Comparison of ENCODE assay signal across 22 mouse cellular contexts in the genomic region with DNA sequence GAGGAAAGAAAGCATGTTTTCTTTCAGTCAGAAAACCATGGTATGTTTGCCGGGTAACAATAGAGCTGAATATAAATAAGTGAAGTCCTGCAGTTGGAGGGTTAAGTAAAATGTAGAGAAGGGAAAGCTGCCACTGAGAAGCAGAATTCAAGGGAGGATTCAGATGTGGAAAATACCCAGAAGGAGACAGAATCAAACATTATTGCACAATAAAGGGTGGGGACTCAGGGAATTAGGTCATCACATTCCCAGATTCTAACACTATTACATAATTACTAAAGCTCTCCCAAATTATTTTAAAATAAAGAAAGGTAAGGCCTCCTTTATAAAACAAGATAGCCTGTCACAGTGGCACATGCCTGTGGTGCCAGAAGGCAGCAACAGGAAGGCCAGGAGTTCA.
DNase-seq lines count a peak whose midpoint lies in the region; ATAC-seq and TF ChIP-seq lines count a peak whose summit lies in the region.
"Had no signal": no experiment of that assay in that cellular context is flagged by ENCODE, and none has a peak within 500 bp of the region (broad histone marks: within the 10 kb centered on the region; RNA-seq: fewer than 3 reads in every experiment).

No protein-coding gene starts in this region.

- peak overlapping the region; percentile 44; the same call in 1 of the 2 replicates for H3K27ac ChIP-seq in gastrocnemius, adult 2 months
- peak overlapping the region; percentile 57 for H3K27ac ChIP-seq in liver, embryonic 15.5 days (replicated peaks)
- H3K27ac ChIP-seq in liver, embryonic 12.5 days, result no peak overlapping the region
- peak overlapping the region; percentile 64 for H3K27ac ChIP-seq in liver, embryonic 16.5 days (ENCODE audit: low read length)
- H3K27ac ChIP-seq: embryonic facial prominence, embryonic 15.5 days; forebrain, embryonic 10.5 days; heart, embryonic 15.5 days; hindbrain, embryonic 14.5 days; intestine, embryonic 15.5 days; kidney, embryonic 15.5 days; liver, embryonic 14.5 days; midbrain, embryonic 10.5 days; neural tube, embryonic 12.5 days had no signal

- no peaks in the 10 kb centered on the region for H3K9me3 ChIP-seq in liver, embryonic 15.5 days (replicated peaks)
- H3K9me3 ChIP-seq in liver, embryonic 12.5 days (replicated peaks), result no peaks in the 10 kb centered on the region
- no peaks in the 10 kb centered on the region for H3K9me3 ChIP-seq in liver, embryonic 16.5 days (replicated peaks; ENCODE audit: control insufficient read depth, low read length)
- H3K9me3 ChIP-seq: embryonic facial prominence, embryonic 15.5 days; forebrain, embryonic 10.5 days; heart, embryonic 15.5 days; intestine, embryonic 15.5 days; kidney, embryonic 15.5 days; midbrain, embryonic 10.5 days; neural tube, embryonic 12.5 days had no signal

- H3K4me1 ChIP-seq in liver, embryonic 15.5 days (replicated peaks), result no peaks in the 10 kb centered on the region; the same call in 1 of the 2 replicates
- H3K4me1 ChIP-seq in liver, embryonic 12.5 days, result no peaks in the 10 kb centered on the region
- no peaks in the 10 kb centered on the region for H3K4me1 ChIP-seq in liver, embryonic 16.5 days (ENCODE audit: control insufficient read depth, low read depth, low read length)
- H3K4me1 ChIP-seq: forebrain, embryonic 10.5 days; kidney, embryonic 15.5 days; midbrain, embryonic 10.5 days; neural tube, embryonic 12.5 days had no signal

- 63% methylated on average over 1 of the region's 1 CpGs for WGBS in liver, embryonic 15.5 days (ENCODE audit: insufficient replicate concordance)
- WGBS in liver, embryonic 12.5 days (ENCODE audit: insufficient replicate concordance), result 79% methylated on average over 1 of the region's 1 CpGs
- 78% methylated on average over 1 of the region's 1 CpGs for WGBS in liver, embryonic 16.5 days (ENCODE audit: insufficient replicate concordance)

- no peaks in the 10 kb centered on the region for H3K27me3 ChIP-seq in liver, embryonic 15.5 days
- H3K27me3 ChIP-seq in liver, embryonic 12.5 days (replicated peaks), result no peaks in the 10 kb centered on the region
- H3K27me3 ChIP-seq in liver, embryonic 16.5 days (ENCODE audit: control insufficient read depth, insufficient read depth, low read depth, low read length), result no peaks in the 10 kb centered on the region
- H3K27me3 ChIP-seq: embryonic facial prominence, embryonic 15.5 days; heart, embryonic 15.5 days; intestine, embryonic 15.5 days; kidney, embryonic 15.5 days; neural tube, embryonic 12.5 days had no signal

- no peak for DNase-seq in gastrocnemius, adult 2 months
- DNase-seq in gastrocnemius, postnatal 25 days, result no peak
- peak; percentile 41 for DNase-seq in 3T3-L1 (ENCODE audit: low read depth, low spot score)
- DNase-seq in ovary, postnatal 14 days (ENCODE audit: low spot score), result no peak
- no peak for DNase-seq in kidney, postnatal 14 days
- DNase-seq: cerebellum, adult 9-11 months; gastrocnemius, postnatal 14 days; layer of hippocampus, postnatal 36 days; right cerebral cortex, postnatal 14 days; thymus, postnatal 4 days had no signal

- H3K4me2 ChIP-seq in liver, embryonic 15.5 days, result no peak overlapping the region
- H3K4me2 ChIP-seq in liver, embryonic 12.5 days, result no peak overlapping the region
- no peak overlapping the region for H3K4me2 ChIP-seq in liver, embryonic 16.5 days (ENCODE audit: low read depth, low read length)
- H3K4me2 ChIP-seq: embryonic facial prominence, embryonic 15.5 days; heart, embryonic 15.5 days; hindbrain, embryonic 14.5 days; intestine, embryonic 15.5 days; kidney, embryonic 15.5 days; neural tube, embryonic 12.5 days had no signal

- no peak for ATAC-seq in liver, embryonic 15.5 days (ENCODE audit: insufficient read depth)
- ATAC-seq in liver, embryonic 12.5 days, result no peak
- no peak for ATAC-seq in liver, embryonic 16.5 days (ENCODE audit: low read depth)

- intact Hi-C loops in gastrocnemius, adult 2 months (cut with DNase I), result no loop called here

- H3K9ac ChIP-seq in liver, embryonic 15.5 days, result no peak overlapping the region
- H3K9ac ChIP-seq in liver, embryonic 12.5 days, result no peak overlapping the region
- H3K9ac ChIP-seq in liver, embryonic 16.5 days (ENCODE audit: low read depth, low read length), result no peak overlapping the region
- H3K9ac ChIP-seq: embryonic facial prominence, embryonic 15.5 days; heart, embryonic 15.5 days; hindbrain, embryonic 14.5 days; intestine, embryonic 15.5 days; kidney, embryonic 15.5 days; liver, embryonic 14.5 days; neural tube, embryonic 12.5 days had no signal

- no peaks in the 10 kb centered on the region for H3K36me3 ChIP-seq in liver, embryonic 15.5 days (replicated peaks)
- H3K36me3 ChIP-seq in liver, embryonic 12.5 days, result no peaks in the 10 kb centered on the region
- no peaks in the 10 kb centered on the region for H3K36me3 ChIP-seq in liver, embryonic 16.5 days (ENCODE audit: control insufficient read depth, insufficient read depth)
- H3K36me3 ChIP-seq: embryonic facial prominence, embryonic 15.5 days; forebrain, embryonic 10.5 days; heart, embryonic 15.5 days; intestine, embryonic 15.5 days; kidney, embryonic 15.5 days; midbrain, embryonic 10.5 days; neural tube, embryonic 12.5 days had no signal

- TF ChIP-seq CTCF in gastrocnemius, adult 2 months (IDR thresholded peaks at IDR 0.05), result no peak

- H3K4me3 ChIP-seq in gastrocnemius, adult 2 months, result no peak overlapping the region
- H3K4me3 ChIP-seq in liver, embryonic 15.5 days (replicated peaks), result no peak overlapping the region
- H3K4me3 ChIP-seq in liver, embryonic 12.5 days, result no peak overlapping the region
- no peak overlapping the region for H3K4me3 ChIP-seq in liver, embryonic 16.5 days (ENCODE audit: low read depth, low read length)
- H3K4me3 ChIP-seq: embryonic facial prominence, embryonic 15.5 days; forebrain, embryonic 10.5 days; heart, embryonic 15.5 days; intestine, embryonic 15.5 days; kidney, embryonic 15.5 days; midbrain, embryonic 10.5 days; neural tube, embryonic 12.5 days had no signal
